Comparison of ENCODE assay signal across 28 mouse cellular contexts in genomic region chr16:62642859-62643403, GRCm38 (mm10).
A peak's percentile ranks its signal among the peaks of the same experiment; 100 is the strongest.
DNase-seq lines count a peak whose midpoint lies in the region; ATAC-seq and TF ChIP-seq lines count a peak whose summit lies in the region.
"Had no signal": no experiment of that assay in that cellular context is flagged by ENCODE, and none has a peak within 500 bp of the region (broad histone marks: within the 10 kb centered on the region; RNA-seq: fewer than 3 reads in every experiment).

No protein-coding gene starts in this region.

- peak overlapping the region; percentile 76 for H3K27ac ChIP-seq in layer of hippocampus, adult 2 months
- H3K27ac ChIP-seq: forebrain, embryonic 13.5 days; heart, adult 2 months; heart, embryonic 13.5 days; limb, embryonic 15.5 days; liver, embryonic 14.5 days; stomach, postnatal 0 days had no signal

- in situ Hi-C loops in Patski (cut with MboI; ENCODE audit: low pct_unique_long_range_greater_than_20kb), result no loop called here

- no peak for TF ChIP-seq CTCF in layer of hippocampus, adult 2 months (conservative IDR thresholded peaks at IDR 0.05)
- TF ChIP-seq CTCF in Patski (IDR thresholded peaks at IDR 0.05), result no peak

- no peak overlapping the region for H3K4me3 ChIP-seq in layer of hippocampus, adult 2 months
- H3K4me3 ChIP-seq: forebrain, embryonic 13.5 days; heart, adult 2 months; heart, embryonic 13.5 days; limb, embryonic 15.5 days; megakaryocyte, embryonic 14.5 days had no signal

- ATAC-seq in Patski, result peak; percentile 88
- ATAC-seq: forebrain, embryonic 13.5 days; intestine, postnatal 0 days had no signal

- peak; percentile 15 to 31 for DNase-seq in layer of hippocampus, adult 2 months (ENCODE audit: low spot score in 2 of 2)
- no peak for DNase-seq in layer of hippocampus, adult 9-11 months
- DNase-seq in Patski (ENCODE audit: low read depth, low spot score), result peak; percentile 62
- DNase-seq in kidney, adult 8-10 months, result peak; percentile 11 to 21
- peak; percentile 4 for DNase-seq in kidney, postnatal 14 days
- DNase-seq in cerebellum, adult 18-20 months, result no peak
- DNase-seq in spleen, postnatal 36 days (ENCODE audit: low spot score in 2 of 2), result no peak
- DNase-seq: adrenal gland, postnatal 10 days; B cell, adult 2 months; cerebellum, adult 8-10 months; cerebellum, postnatal 36 days; embryo, embryonic 11 days; gastrocnemius, postnatal 14 days; heart, adult 2 months; heart, postnatal 14 days; left cerebral cortex, postnatal 4 days; lung, embryonic 14.5 days; lung, postnatal 36 days; midbrain, embryonic 14.5 days; thymus, adult 2 months; thymus, postnatal 4 days had no signal

- CTCF ChIA-PET in Patski (lab: Charles Lee), result interaction anchor here (1.1 kb wide), 1 partner anchor 8 kb away, joined by 4 read pairs; no protein-coding TSS in a partner anchor

- POLR2A ChIA-PET in Patski (lab: Charles Lee), result no interaction called here

- no peaks in the 10 kb centered on the region for H3K27me3 ChIP-seq in Patski
- H3K27me3 ChIP-seq: forebrain, embryonic 13.5 days; heart, embryonic 13.5 days; limb, embryonic 15.5 days; megakaryocyte, embryonic 14.5 days had no signal

Comparison
In these comparisons a context has a peak if more than half of its experiments do, and no peak if none do; other contexts are left out.
1. DNase-seq: peak in layer of hippocampus, adult 2 months (2 of 2), Patski (single experiment), kidney, adult 8-10 months (2 of 2) and kidney, postnatal 14 days (single experiment); none in layer of hippocampus, adult 9-11 months (single experiment), cerebellum, adult 18-20 months (0 of 2) and spleen, postnatal 36 days (0 of 2).